Mouse (Mus musculus) cerebellum, adult 2 months (tissue): ENCODE data around the gene Gclm.

ENCODE experiments used
- CTCF ChIP-seq: fragments of 200-500 bp; IDR thresholded peaks from 2 replicates; pipeline ENCODE4 v1.5.1; 2011; ENCODE audit warnings: low read depth, mild to moderate bottlenecking, control low read depth, low read length, moderate library complexity, borderline replicate concordance; ENCODE audit not compliant: insufficient read depth
- POLR2A ChIP-seq: fragments of 200-500 bp; IDR thresholded peaks from 2 replicates; pipeline ENCODE4 v1.6.1; 2011; ENCODE audit warnings: low read length, control low read depth, borderline replicate concordance; ENCODE audit not compliant: insufficient read depth

GRCm38 (mm10) chr3:122317339-122317738, 72.0 kb downstream of the Gclm start:
- TF ChIP-seq POLR2A (no peak), CTCF (no peak)
